Mouse (Mus musculus) limb, embryonic 14.5 days (tissue): ENCODE measurements at regions not wholly inside any gene's neighbourhood (a gene's known extent, or its start where the extent isn't known, plus 50 kb on each side); places are given as distances from the start of the nearest gene placed in this dataset.

ENCODE experiments used
- ATAC-seq: fragments of 200-750 bp; cut with Nextera tagmentation; 2 replicates; pipeline ENCODE4 v1.8.0; 2017; ENCODE audit warnings: low read depth, moderate number of reproducible peaks, moderate TSS enrichment; ENCODE audit not compliant: low FRiP score
- DNase-seq: peaks from one replicate; pipeline ENCODE4 v3.0.0-alpha.2; 2015; ENCODE audit warnings: low spot score
- H3K27ac ChIP-seq: fragments of 300-500 bp; sonication (generic); replicated peaks from 2 replicates; pipeline ENCODE4 v1.5.1; 2014; ENCODE audit warnings: low read depth, mild to moderate bottlenecking, low read length, moderate library complexity, mixed read lengths
- H3K27me3 ChIP-seq: fragments of 300-500 bp; sonication (generic); 2 replicates; pipeline ENCODE4 v1.6.1; 2014; ENCODE audit warnings: low read length, mixed read lengths; ENCODE audit not compliant: control insufficient read depth, insufficient read depth
- H3K36me3 ChIP-seq: fragments of 300-500 bp; sonication (generic); 2 replicates; pipeline ENCODE4 v1.6.1; 2014; ENCODE audit warnings: mild to moderate bottlenecking, low read length, moderate library complexity, mixed read lengths; ENCODE audit not compliant: control insufficient read depth, insufficient read depth
- H3K4me1 ChIP-seq: fragments of 300-500 bp; sonication (generic); 2 replicates; pipeline ENCODE4 v1.6.1; 2014; ENCODE audit warnings: antibody characterized with exemption, low read length, mixed read lengths; ENCODE audit not compliant: control insufficient read depth, insufficient read depth
- H3K4me2 ChIP-seq: fragments of 300-500 bp; sonication (generic); replicated peaks from 2 replicates; pipeline ENCODE4 v1.6.1; 2014; ENCODE audit warnings: low read depth, mild to moderate bottlenecking, low read length, moderate library complexity; ENCODE audit not compliant: severe bottlenecking
- H3K4me3 ChIP-seq: fragments of 300-500 bp; sonication (generic); replicated peaks from 2 replicates; pipeline ENCODE4 v1.5.1; 2014; ENCODE audit warnings: low read length
- H3K9ac ChIP-seq: fragments of 300-500 bp; sonication (generic); 2 replicates; pipeline ENCODE4 v1.6.1; 2014; ENCODE audit warnings: mild to moderate bottlenecking, low read depth, low read length, moderate library complexity; ENCODE audit not compliant: severe bottlenecking
- H3K9me3 ChIP-seq: fragments of 300-500 bp; sonication (generic); 2 replicates; pipeline ENCODE4 v1.6.1; 2016; ENCODE audit warnings: low read length; ENCODE audit not compliant: control insufficient read depth
- POLR2A ChIP-seq: fragments of 200-500 bp; IDR thresholded peaks from 2 replicates; pipeline ENCODE4 v1.8.0; 2012; ENCODE audit warnings: inconsistent platforms, mild to moderate bottlenecking, moderate library complexity, borderline replicate concordance; ENCODE audit not compliant: insufficient read depth, insufficient read length; ENCODE audit errors: extremely low read depth
- WGBS: fragments of 180-500 bp; shearing (Covaris S2); extraction: QIAGEN DNeasy Blood & Tissue Kit; methylation state at CpG from one replicate; pipeline ENCODE4 v1.1.7; 2014; 5-methylcytosine and 5-hydroxymethylcytosine counted together

DNA sequence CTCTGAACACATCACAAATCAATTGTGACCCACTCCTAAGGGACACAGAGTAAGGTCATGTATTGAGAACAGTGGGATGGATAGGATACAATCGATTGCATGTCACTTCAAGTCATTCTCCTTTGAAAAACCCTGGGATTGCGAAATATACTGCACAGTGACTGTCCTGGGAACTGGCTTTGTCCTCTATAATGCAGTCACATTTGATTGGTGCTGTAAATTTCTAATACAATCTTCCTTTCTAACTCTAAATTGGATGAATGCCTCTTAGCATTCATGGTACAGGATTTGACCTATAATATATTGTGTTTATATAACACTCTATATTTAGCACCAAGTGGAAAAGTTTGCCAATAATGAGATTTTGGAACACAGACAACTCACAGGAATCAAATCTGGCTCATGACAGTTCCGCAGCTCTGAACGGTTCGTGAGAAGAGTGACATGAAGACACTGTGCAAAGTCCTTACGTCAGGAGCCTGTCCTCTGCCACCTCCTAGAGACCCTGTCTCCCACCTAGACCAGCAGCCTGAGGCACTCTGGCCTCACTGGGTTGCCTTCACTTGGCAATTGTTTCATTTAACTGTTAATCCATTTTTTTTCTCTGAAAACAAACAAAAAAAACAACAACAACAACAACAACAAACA is 2024.0 kb downstream of the A830018L16Rik start:
- no peak for TF ChIP-seq POLR2A
- Histone ChIP-seq H3K4me2 (no peak overlapping the region), H3K4me3 (no peak overlapping the region), H3K27ac (no peak overlapping the region), H3K4me1 (0 out of 2 replicates have a peak, but pooled peaks cover 2% of the 10 kb centered on the region), H3K36me3 (no peaks in the 10 kb centered on the region), H3K9ac (no peak overlapping the region), H3K27me3 (no peaks in the 10 kb centered on the region), H3K9me3 (no peaks in the 10 kb centered on the region)
- DNase-seq (no peak), ATAC-seq (no peak)
- 73% methylated on average over 6 of the region's 6 CpGs for WGBS

DNA sequence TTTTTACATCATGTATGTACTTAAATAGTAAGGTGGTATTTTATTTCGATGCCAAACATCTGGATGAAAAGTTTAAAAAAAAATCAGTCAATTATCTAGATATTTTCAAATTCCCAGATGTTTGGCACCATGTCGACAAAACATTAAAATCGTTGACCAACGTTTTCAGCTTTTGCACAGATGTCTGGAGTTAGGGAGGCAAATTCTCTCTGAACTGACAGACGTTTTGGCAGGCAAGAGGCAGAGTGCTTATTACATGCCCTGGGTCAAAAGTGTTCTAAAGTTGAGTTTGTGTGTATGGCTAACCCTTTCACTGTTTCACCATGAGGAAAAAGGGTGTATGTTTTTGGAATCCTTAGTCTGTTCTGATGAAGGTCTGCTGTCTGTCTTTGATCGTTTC is 2028.5 kb downstream of the A830018L16Rik start:
- no peak overlapping the region for H3K9ac ChIP-seq
- H3K4me1 ChIP-seq, result 0 out of 2 replicates have a peak, but pooled peaks cover 2% of the 10 kb centered on the region
- no peaks in the 10 kb centered on the region for H3K9me3 ChIP-seq
- H3K27ac ChIP-seq, result no peak overlapping the region
- no peak for TF ChIP-seq POLR2A
- no peaks in the 10 kb centered on the region for H3K36me3 ChIP-seq
- ATAC-seq (no peak; the same call in 1 of the 2 replicates), DNase-seq (peak; percentile 73)
- H3K27me3 ChIP-seq, result no peaks in the 10 kb centered on the region
- no peak overlapping the region for H3K4me3 ChIP-seq
- 25% methylated on average over 6 of the region's 6 CpGs for WGBS
- H3K4me2 ChIP-seq, result no peak overlapping the region

DNA sequence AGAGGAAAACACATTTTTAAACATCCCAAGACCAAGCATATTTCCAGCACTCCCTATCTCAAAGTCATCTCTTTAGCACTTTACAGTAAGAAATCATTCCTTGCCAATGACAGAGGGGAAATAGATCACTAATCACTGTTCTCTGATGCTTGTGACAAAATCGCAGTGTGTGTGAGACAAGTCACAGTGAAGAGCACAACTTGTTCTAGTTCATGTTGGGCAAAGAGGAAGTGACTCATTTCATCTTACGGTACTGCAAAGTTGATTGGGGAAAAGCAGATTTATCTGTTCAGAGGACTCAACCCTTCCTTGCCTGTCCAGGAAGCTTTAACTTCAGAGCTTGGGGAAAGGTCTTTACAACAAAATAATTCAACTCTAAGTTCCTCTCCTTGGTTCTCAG is 2040.6 kb downstream of the A830018L16Rik start:
- Histone ChIP-seq H3K27ac (no peak overlapping the region), H3K4me3 (no peak overlapping the region), H3K4me1 (no peaks in the 10 kb centered on the region), H3K4me2 (no peak overlapping the region), H3K27me3 (no peaks in the 10 kb centered on the region), H3K9ac (no peak overlapping the region), H3K9me3 (no peaks in the 10 kb centered on the region), H3K36me3 (no peaks in the 10 kb centered on the region)
- 73% methylated on average over 2 of the region's 2 CpGs for WGBS
- ATAC-seq, result no peak
- DNase-seq, result no peak
- no peak for TF ChIP-seq POLR2A

DNA sequence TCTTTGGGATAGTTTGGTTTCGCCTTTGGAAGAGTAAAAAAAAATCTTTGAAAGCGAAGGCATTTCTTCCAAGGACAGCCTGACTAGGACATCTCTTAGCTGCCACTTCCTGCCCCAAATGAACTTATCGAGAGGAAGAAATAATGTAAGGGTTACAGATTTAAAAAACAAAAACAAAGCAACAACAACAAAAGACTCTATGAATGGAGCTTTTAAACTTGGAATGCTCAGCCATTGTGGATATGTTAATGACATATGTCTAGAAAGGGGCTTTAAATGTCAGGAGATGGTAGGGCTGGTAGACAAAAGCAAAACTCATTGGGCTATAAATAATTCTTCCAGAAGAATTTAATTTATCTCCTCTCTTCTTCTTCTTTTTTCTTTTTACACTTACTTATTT is 2041.7 kb downstream of the A830018L16Rik start:
- H3K27me3 ChIP-seq, result no peaks in the 10 kb centered on the region
- H3K27ac ChIP-seq, result no peak overlapping the region
- no peak overlapping the region for H3K4me3 ChIP-seq
- H3K36me3 ChIP-seq, result no peaks in the 10 kb centered on the region
- DNase-seq (no peak), ATAC-seq (no peak)
- no peak for TF ChIP-seq POLR2A
- H3K4me1 ChIP-seq, result no peaks in the 10 kb centered on the region
- no peak overlapping the region for H3K9ac ChIP-seq
- no peaks in the 10 kb centered on the region for H3K9me3 ChIP-seq
- WGBS, result 91% methylated on average over 3 of the region's 3 CpGs
- H3K4me2 ChIP-seq, result no peak overlapping the region

DNA sequence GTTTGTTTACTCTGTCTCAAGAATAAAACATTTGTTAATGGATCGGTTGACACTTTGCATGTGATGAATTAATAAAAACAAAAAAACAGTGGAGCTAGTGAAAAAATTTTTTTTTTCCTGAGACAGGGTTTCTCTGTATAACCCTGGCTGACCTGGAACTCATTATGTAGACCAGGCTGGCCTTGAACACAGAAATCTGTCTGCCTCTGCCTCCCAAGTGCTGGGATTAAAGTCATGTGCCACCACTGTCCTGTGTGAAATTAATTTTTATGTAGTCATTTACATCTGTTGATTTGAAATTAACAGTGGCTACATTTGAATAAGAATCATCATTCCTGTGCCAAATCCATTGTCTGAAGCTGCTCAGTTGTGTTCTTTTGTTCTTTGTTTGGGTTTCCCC is 2050.4 kb downstream of the A830018L16Rik start:
- DNase-seq (no peak), ATAC-seq (no peak)
- no peaks in the 10 kb centered on the region for H3K36me3 ChIP-seq
- no peak overlapping the region for H3K9ac ChIP-seq
- WGBS, result 93% methylated on average over 1 of the region's 1 CpGs
- H3K27me3 ChIP-seq, result no peaks in the 10 kb centered on the region
- H3K4me1 ChIP-seq, result no peaks in the 10 kb centered on the region
- TF ChIP-seq POLR2A, result no peak
- H3K4me2 ChIP-seq, result no peak overlapping the region
- H3K27ac ChIP-seq, result no peak overlapping the region
- H3K4me3 ChIP-seq, result no peak overlapping the region
- no peaks in the 10 kb centered on the region for H3K9me3 ChIP-seq
